Mouse (Mus musculus) kidney, embryonic 15.5 days (tissue): Measurements from ENCODE around the gene Nfic. TPM values are rescaled to one million over a fixed set of nuclear protein-coding genes. Genes with fewer than 3 reads are reported as not detected.

Experiments
- ATAC-seq: fragments of 200-750 bp; cut with Nextera tagmentation; replicated peaks from 2 replicates; pipeline ENCODE4 v1.8.0; 2017; ENCODE audit warnings: moderate TSS enrichment; ENCODE audit not compliant: low FRiP score
- H3K27ac ChIP-seq: fragments of 300-500 bp; sonication (generic); 2 replicates; pipeline ENCODE4 v1.5.1; 2015; ENCODE audit warnings: mild to moderate bottlenecking, inconsistent platforms
- H3K27me3 ChIP-seq: fragments of 300-500 bp; sonication (generic); 2 replicates; pipeline ENCODE4 v1.6.1; 2015; ENCODE audit warnings: inconsistent platforms
- H3K36me3 ChIP-seq: fragments of 300-500 bp; sonication (generic); 2 replicates; pipeline ENCODE4 v1.6.1; 2015; ENCODE audit warnings: inconsistent platforms
- H3K4me1 ChIP-seq: fragments of 300-500 bp; sonication (generic); 2 replicates; pipeline ENCODE4 v1.6.1; 2015; ENCODE audit warnings: inconsistent platforms
- H3K4me2 ChIP-seq: fragments of 300-500 bp; sonication (generic); 2 replicates; pipeline ENCODE4 v1.6.1; 2015; ENCODE audit warnings: moderate library complexity, mild to moderate bottlenecking, inconsistent platforms
- H3K4me3 ChIP-seq: fragments of 300-500 bp; sonication (generic); replicated peaks from 2 replicates; pipeline ENCODE4 v1.5.1; 2015; ENCODE audit warnings: mild to moderate bottlenecking, inconsistent platforms
- H3K9ac ChIP-seq: fragments of 300-500 bp; sonication (generic); 2 replicates; pipeline ENCODE4 v1.6.1; 2015; ENCODE audit warnings: mild to moderate bottlenecking, inconsistent platforms
- H3K9me3 ChIP-seq: fragments of 300-500 bp; sonication (generic); replicated peaks from 2 replicates; pipeline ENCODE4 v1.6.1; 2016; ENCODE audit warnings: inconsistent platforms
- WGBS: fragments of 180-500 bp; shearing (Covaris S2); methylation state at CpG from one replicate; pipeline ENCODE4 v1.1.7; 2015; ENCODE audit warnings: mixed read lengths; 5-methylcytosine and 5-hydroxymethylcytosine counted together
- polyA plus RNA-seq: library from polyadenylated mRNA; unstranded; fragments of >200 nt; fragmentation: Nextera tagmentation; extraction: Ambion mirVana; gene quantifications from 2 replicates; pipeline ENCODE4 v1.2.1, GENCODE M21; 2015

Gene Nfic
- polyA plus RNA-seq, 1 experiment from 2014 or later = 84.5 TPM

- peak overlapping the region; percentile 73 for H3K4me3 ChIP-seq
- H3K27ac ChIP-seq = peak overlapping the region; percentile 84
- peak overlapping the region; percentile 11; the same call in 1 of the 2 replicates for H3K9ac ChIP-seq
- no peaks in the 10 kb centered on the region for H3K27me3 ChIP-seq
- WGBS = 30% methylated on average over 10 of the region's 10 CpGs
- no peak for ATAC-seq
- peaks cover 62% of the 10 kb centered on the region for H3K4me1 ChIP-seq
- peaks cover 6% of the 10 kb centered on the region; the same call in 1 of the 2 replicates for H3K36me3 ChIP-seq
- peak overlapping the region; percentile 91 for H3K4me2 ChIP-seq
- no peaks in the 10 kb centered on the region for H3K9me3 ChIP-seq
Observed at GRCm38 (mm10) chr10:81425236-81425850, 30.1 kb downstream of the Nfic start.

- Histone ChIP-seq H3K9ac (peak overlapping the region; percentile 41), H3K27ac (peak overlapping the region; percentile 84), H3K9me3 (no peaks in the 10 kb centered on the region), H3K4me1 (peaks cover 63% of the 10 kb centered on the region), H3K36me3 (peaks cover 15% of the 10 kb centered on the region; the same call in 1 of the 2 replicates), H3K4me2 (peak overlapping the region; percentile 91), H3K4me3 (peak overlapping the region; percentile 73), H3K27me3 (no peaks in the 10 kb centered on the region)
- WGBS = 6% methylated on average over 25 of the region's 25 CpGs
- peak; percentile 35 for ATAC-seq
Observed at GRCm38 (mm10) chr10:81424246-81425051, 31.0 kb downstream of the Nfic start.

GRCm38 (mm10) chr10:81423476-81424245, 31.8 kb downstream of the Nfic start:
- peak overlapping the region; percentile 41 for H3K9ac ChIP-seq
- H3K36me3 ChIP-seq = peaks cover 19% of the 10 kb centered on the region; the same call in 1 of the 2 replicates
- no peak for ATAC-seq
- peak overlapping the region; percentile 84 for H3K27ac ChIP-seq
- no peaks in the 10 kb centered on the region for H3K27me3 ChIP-seq
- peak overlapping the region; percentile 91 for H3K4me2 ChIP-seq
- peaks cover 65% of the 10 kb centered on the region for H3K4me1 ChIP-seq
- WGBS = 65% methylated on average over 4 of the region's 4 CpGs
- peak overlapping the region; percentile 73 for H3K4me3 ChIP-seq
- no peaks in the 10 kb centered on the region for H3K9me3 ChIP-seq

- H3K4me1 ChIP-seq = peaks cover 74% of the 10 kb centered on the region
- H3K4me3 ChIP-seq = no peak overlapping the region
- no peaks in the 10 kb centered on the region for H3K27me3 ChIP-seq
- H3K9me3 ChIP-seq = no peaks in the 10 kb centered on the region
- H3K9ac ChIP-seq = no peak overlapping the region
- 89% methylated on average over 3 of the region's 3 CpGs for WGBS
- no peak overlapping the region for H3K27ac ChIP-seq
- H3K4me2 ChIP-seq = no peak overlapping the region
- peaks cover 19% of the 10 kb centered on the region; the same call in 1 of the 2 replicates for H3K36me3 ChIP-seq
- ATAC-seq = no peak
Observed at GRCm38 (mm10) chr10:81422661-81423217, 32.7 kb downstream of the Nfic start.

- WGBS = 70% methylated on average over 6 of the region's 6 CpGs
- no peak for ATAC-seq
- H3K27ac ChIP-seq = no peak overlapping the region
Observed at GRCm38 (mm10) chr10:81422191-81422590, 33.2 kb downstream of the Nfic start.

GRCm38 (mm10) chr10:81421797-81422100, 33.7 kb downstream of the Nfic start:
- WGBS = 66% methylated on average over 5 of the region's 5 CpGs
- Histone ChIP-seq H3K27ac (no peak overlapping the region), H3K4me1 (peaks cover 76% of the 10 kb centered on the region), H3K9ac (no peak overlapping the region), H3K27me3 (no peaks in the 10 kb centered on the region), H3K9me3 (no peaks in the 10 kb centered on the region), H3K4me3 (no peak overlapping the region), H3K4me2 (no peak overlapping the region), H3K36me3 (peaks cover 19% of the 10 kb centered on the region; the same call in 1 of the 2 replicates)
- ATAC-seq = no peak

More at GRCm38 (mm10) chr10:81422191-81422590, 33.2 kb downstream of the Nfic start:
- Histone ChIP-seq H3K36me3 (peaks cover 19% of the 10 kb centered on the region; the same call in 1 of the 2 replicates), H3K4me2 (no peak overlapping the region), H3K27me3 (no peaks in the 10 kb centered on the region), H3K4me3 (no peak overlapping the region), H3K9me3 (no peaks in the 10 kb centered on the region), H3K9ac (no peak overlapping the region), H3K4me1 (peaks cover 76% of the 10 kb centered on the region)

GRCm38 (mm10) chr10:81421041-81421796, 34.2 kb downstream of the Nfic start:
- H3K4me1 ChIP-seq = peaks cover 76% of the 10 kb centered on the region
- no peak overlapping the region for H3K27ac ChIP-seq
- no peak overlapping the region for H3K4me2 ChIP-seq
- H3K36me3 ChIP-seq = peaks cover 19% of the 10 kb centered on the region; the same call in 1 of the 2 replicates
- H3K9ac ChIP-seq = no peak overlapping the region
- no peaks in the 10 kb centered on the region for H3K9me3 ChIP-seq
- H3K4me3 ChIP-seq = no peak overlapping the region
- no peak for ATAC-seq
- H3K27me3 ChIP-seq = no peaks in the 10 kb centered on the region
- WGBS = 65% methylated on average over 4 of the region's 4 CpGs

- Histone ChIP-seq H3K4me1 (peaks cover 77% of the 10 kb centered on the region), H3K27ac (no peak overlapping the region), H3K36me3 (peaks cover 19% of the 10 kb centered on the region; the same call in 1 of the 2 replicates), H3K4me3 (no peak overlapping the region), H3K27me3 (no peaks in the 10 kb centered on the region), H3K9ac (no peak overlapping the region), H3K9me3 (no peaks in the 10 kb centered on the region), H3K4me2 (no peak overlapping the region)
- ATAC-seq = no peak
- 90% methylated on average over 40 of the region's 40 CpGs for WGBS
Observed at GRCm38 (mm10) chr10:81420191-81420767, 35.2 kb downstream of the Nfic start.

- H3K4me1 ChIP-seq = peaks cover 77% of the 10 kb centered on the region
Observed at GRCm38 (mm10) chr10:81419111-81419928, 36.1 kb downstream of the Nfic start.

More at GRCm38 (mm10) chr10:81419111-81419928, 36.1 kb downstream of the Nfic start:
- Histone ChIP-seq H3K36me3 (peaks cover 19% of the 10 kb centered on the region; the same call in 1 of the 2 replicates), H3K4me3 (no peak overlapping the region), H3K9me3 (no peaks in the 10 kb centered on the region), H3K27ac (no peak overlapping the region), H3K27me3 (no peaks in the 10 kb centered on the region), H3K9ac (no peak overlapping the region), H3K4me2 (no peak overlapping the region)
- WGBS = 88% methylated on average over 10 of the region's 10 CpGs
- ATAC-seq = no peak
